ENCODE assay signal across 8 mouse cellular contexts in genomic region chr13:3712497-3713160, GRCm38 (mm10).
DNase-seq lines count a peak whose midpoint lies in the region; ATAC-seq and TF ChIP-seq lines count a peak whose summit lies in the region.
"Had no signal": no experiment of that assay in that cellular context is flagged by ENCODE, and none has a peak within 500 bp of the region (broad histone marks: within the 10 kb centered on the region; RNA-seq: fewer than 3 reads in every experiment).

No protein-coding gene starts in this region.

- WGBS in embryonic facial prominence, embryonic 12.5 days, result 11% methylated on average over 19 of the region's 19 CpGs
- 2% methylated on average over 19 of the region's 19 CpGs for WGBS in hindbrain, embryonic 16.5 days
- 3% methylated on average over 17 of the region's 19 CpGs for WGBS in neural tube, embryonic 11.5 days

- peak overlapping the region; percentile 26 for H3K4me2 ChIP-seq in embryonic facial prominence, embryonic 12.5 days (replicated peaks)
- H3K4me2 ChIP-seq in hindbrain, embryonic 16.5 days (ENCODE audit: low read length), result peak overlapping the region; percentile 54
- H3K4me2 ChIP-seq in neural tube, embryonic 11.5 days (ENCODE audit: low read depth), result peak overlapping the region; percentile 35

- peak; percentile 65 for ATAC-seq in embryonic facial prominence, embryonic 12.5 days (ENCODE audit: insufficient number of reproducible peaks, insufficient read depth, low FRiP score, low TSS enrichment)
- peak; percentile 82 for ATAC-seq in hindbrain, embryonic 16.5 days
- ATAC-seq in neural tube, embryonic 11.5 days (ENCODE audit: insufficient read depth, low FRiP score, low TSS enrichment), result peak; percentile 93

- 0 out of 2 replicates have a peak, but pooled peaks cover 6% of the 10 kb centered on the region for H3K9me3 ChIP-seq in embryonic facial prominence, embryonic 12.5 days
- no peaks in the 10 kb centered on the region for H3K9me3 ChIP-seq in hindbrain, embryonic 16.5 days (ENCODE audit: control insufficient read depth, low read length)
- no peaks in the 10 kb centered on the region for H3K9me3 ChIP-seq in neural tube, embryonic 11.5 days (ENCODE audit: control insufficient read depth, low read length)

- peaks cover 25% of the 10 kb centered on the region for H3K4me1 ChIP-seq in embryonic facial prominence, embryonic 12.5 days
- H3K4me1 ChIP-seq in hindbrain, embryonic 16.5 days (ENCODE audit: control insufficient read depth, insufficient read depth, low read depth, low read length), result peaks cover 8% of the 10 kb centered on the region
- peaks cover 11% of the 10 kb centered on the region for H3K4me1 ChIP-seq in neural tube, embryonic 11.5 days (ENCODE audit: control insufficient read depth, insufficient read depth, low read length)

- no peaks in the 10 kb centered on the region for H3K27me3 ChIP-seq in embryonic facial prominence, embryonic 12.5 days
- H3K27me3 ChIP-seq in hindbrain, embryonic 16.5 days (replicated peaks; ENCODE audit: control insufficient read depth, insufficient read depth, low read length), result no peaks in the 10 kb centered on the region
- no peaks in the 10 kb centered on the region for H3K27me3 ChIP-seq in neural tube, embryonic 11.5 days (ENCODE audit: control insufficient read depth, insufficient read depth, low read length)

- H3K27ac ChIP-seq in embryonic facial prominence, embryonic 12.5 days, result peak overlapping the region; percentile 74
- no peak overlapping the region for H3K27ac ChIP-seq in hindbrain, embryonic 16.5 days (ENCODE audit: low read depth, low read length)
- 0 out of 2 replicates have a peak overlapping the region, but pooled peaks have one; percentile 29 for H3K27ac ChIP-seq in neural tube, embryonic 11.5 days (ENCODE audit: low read depth, low read length)

- H3K4me3 ChIP-seq in embryonic facial prominence, embryonic 12.5 days, result no peak overlapping the region
- peak overlapping the region; percentile 17 for H3K4me3 ChIP-seq in hindbrain, embryonic 16.5 days (ENCODE audit: low read length)
- 0 out of 2 replicates have a peak overlapping the region, but pooled peaks have one; percentile 8 for H3K4me3 ChIP-seq in neural tube, embryonic 11.5 days (ENCODE audit: low read depth, low read length)

- H3K9ac ChIP-seq in embryonic facial prominence, embryonic 12.5 days, result no peak overlapping the region; the same call in 1 of the 2 replicates
- peak overlapping the region; percentile 24; the same call in 1 of the 2 replicates for H3K9ac ChIP-seq in hindbrain, embryonic 16.5 days (ENCODE audit: low read depth, low read length)
- no peak overlapping the region; the same call in 1 of the 2 replicates for H3K9ac ChIP-seq in neural tube, embryonic 11.5 days (ENCODE audit: low read length)

- H3K36me3 ChIP-seq in embryonic facial prominence, embryonic 12.5 days, result no peaks in the 10 kb centered on the region
- no peaks in the 10 kb centered on the region for H3K36me3 ChIP-seq in hindbrain, embryonic 16.5 days (ENCODE audit: control insufficient read depth, insufficient read depth, low read length)
- H3K36me3 ChIP-seq in neural tube, embryonic 11.5 days (ENCODE audit: control insufficient read depth, insufficient read depth, low read length), result no peaks in the 10 kb centered on the region

- DNase-seq in brain, embryonic 14.5 days (ENCODE audit: low read depth), result peak; percentile 88
- peak; percentile 89 for DNase-seq in neural tube, embryonic 11.5 days (ENCODE audit: low spot score)
- no peak for DNase-seq in layer of hippocampus, postnatal 14 days (ENCODE audit: low spot score in 2 of 2)
- no peak for DNase-seq in frontal cortex, postnatal 36 days (ENCODE audit: low spot score in 2 of 2)
- no peak for DNase-seq in spleen, adult 12 weeks (ENCODE audit: low spot score)
- DNase-seq: heart, postnatal 4 days had no signal

- TF ChIP-seq CTCF in brain, embryonic 14.5 days (IDR thresholded peaks at IDR 0.05; ENCODE audit: borderline replicate concordance, extremely low read depth, insufficient read depth, insufficient read length), result no peak

- TF ChIP-seq POLR2A in brain, embryonic 14.5 days (IDR thresholded peaks at IDR 0.05; ENCODE audit: borderline replicate concordance, extremely low read depth, insufficient read depth, insufficient read length, poor library complexity, severe bottlenecking), result no peak

Comparison
In these comparisons a context has a peak if more than half of its experiments do, and no peak if none do; other contexts are left out.
1. DNase-seq: peak in brain, embryonic 14.5 days (single experiment) and neural tube, embryonic 11.5 days (single experiment); none in layer of hippocampus, postnatal 14 days (0 of 2), frontal cortex, postnatal 36 days (0 of 2) and spleen, adult 12 weeks (single experiment).
2. Peak in every context shown above with its lines, with median percentiles within 50 percentile points of each other: ATAC-seq and H3K4me2 ChIP-seq.